8 mouse cellular contexts compared by ENCODE assay signal in the genomic region with DNA sequence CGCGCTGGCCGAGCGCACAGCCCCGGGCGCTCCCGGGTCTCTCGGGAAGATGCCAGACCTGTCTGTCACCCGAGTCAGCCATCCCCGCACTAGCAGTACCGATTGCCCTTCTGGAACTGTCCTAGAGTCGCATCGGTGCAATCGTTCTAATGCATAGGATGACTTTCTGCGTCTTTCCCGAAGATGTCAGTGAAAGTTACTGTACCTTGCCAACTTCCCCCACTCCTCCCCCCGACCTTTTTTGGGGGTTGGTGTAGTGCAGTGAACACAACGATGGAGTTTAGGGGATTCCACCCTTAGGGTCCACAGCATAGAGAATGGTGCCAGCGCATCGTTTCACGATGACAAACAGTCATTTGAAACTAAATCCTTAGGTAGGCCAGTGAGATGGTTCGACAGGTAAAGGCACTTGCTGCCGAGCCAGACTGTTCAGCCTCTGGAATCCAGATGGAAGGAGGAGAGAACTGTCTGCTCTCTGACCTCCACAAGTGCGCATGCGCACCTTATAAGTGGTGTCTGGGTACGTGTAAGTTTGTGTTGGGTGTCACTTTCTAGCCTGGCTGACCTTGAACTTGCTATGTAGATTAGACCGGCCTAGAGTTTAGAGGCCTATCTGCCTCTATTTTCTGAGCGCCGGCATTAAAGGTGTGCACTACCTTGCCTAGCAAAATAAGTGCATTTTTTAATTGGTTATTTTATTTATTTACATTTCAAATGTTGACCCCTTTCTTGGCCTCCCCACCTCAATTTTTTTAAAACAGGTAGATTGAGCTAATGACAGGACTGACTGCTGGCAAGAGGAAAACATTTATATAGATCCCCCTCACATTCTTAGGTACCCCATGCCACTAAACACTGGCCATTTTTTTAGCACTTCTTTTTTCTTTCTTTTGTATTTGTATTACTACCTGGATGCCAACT. TPM values are rescaled to one million over a fixed set of nuclear protein-coding genes. Genes with fewer than 3 reads are reported as not detected.
DNase-seq lines count a peak whose midpoint lies in the region; ATAC-seq and TF ChIP-seq lines count a peak whose summit lies in the region.

No protein-coding gene starts in this region.

- H3K27me3 ChIP-seq in embryonic facial prominence, embryonic 11.5 days (ENCODE audit: control insufficient read depth, insufficient read depth, low read length) = no peaks in the 10 kb centered on the region
- no peaks in the 10 kb centered on the region for H3K27me3 ChIP-seq in kidney, adult 2 months (replicated peaks; ENCODE audit: control insufficient read depth, insufficient read depth, low read length)
- no peaks in the 10 kb centered on the region for H3K27me3 ChIP-seq in liver, embryonic 12.5 days (replicated peaks)
- no peaks in the 10 kb centered on the region for H3K27me3 ChIP-seq in myocyte (ENCODE audit: control insufficient read depth, insufficient read depth, insufficient read length)
- no peaks in the 10 kb centered on the region for H3K27me3 ChIP-seq in testis, adult 2 months (ENCODE audit: control insufficient read depth, insufficient read depth, low read length)

- 0 out of 2 replicates have a peak, but pooled peaks cover 2% of the 10 kb centered on the region for H3K36me3 ChIP-seq in embryonic facial prominence, embryonic 11.5 days (replicated peaks; ENCODE audit: control insufficient read depth, insufficient read depth, low read depth, low read length)
- H3K36me3 ChIP-seq in kidney, adult 2 months (ENCODE audit: control insufficient read depth, insufficient read depth, low read length) = peaks cover 1% of the 10 kb centered on the region; the same call in 1 of the 2 replicates
- H3K36me3 ChIP-seq in liver, embryonic 12.5 days = peaks cover 48% of the 10 kb centered on the region
- peaks cover 7% of the 10 kb centered on the region for H3K36me3 ChIP-seq in myocyte (ENCODE audit: control insufficient read depth, insufficient read depth)
- peaks cover 1% of the 10 kb centered on the region for H3K36me3 ChIP-seq in testis, adult 2 months (ENCODE audit: control insufficient read depth, insufficient read depth, low read length)

- H3K4me1 ChIP-seq in embryonic facial prominence, embryonic 11.5 days (ENCODE audit: control insufficient read depth, insufficient read depth, low read length) = no peaks in the 10 kb centered on the region
- H3K4me1 ChIP-seq in kidney, adult 2 months (ENCODE audit: control insufficient read depth, insufficient read depth, low read length) = peaks cover 3% of the 10 kb centered on the region; the same call in 1 of the 2 replicates
- peaks cover 45% of the 10 kb centered on the region for H3K4me1 ChIP-seq in liver, embryonic 12.5 days
- peaks cover 11% of the 10 kb centered on the region for H3K4me1 ChIP-seq in testis, adult 2 months (ENCODE audit: control insufficient read depth, insufficient read depth, low read length)

- peak overlapping the region; percentile 90 for H3K4me3 ChIP-seq in embryonic facial prominence, embryonic 11.5 days (ENCODE audit: low read depth, low read length)
- peak overlapping the region; percentile 95 for H3K4me3 ChIP-seq in kidney, adult 2 months (ENCODE audit: insufficient read depth, low read depth, low read length)
- H3K4me3 ChIP-seq in liver, embryonic 12.5 days = peak overlapping the region; percentile 95
- H3K4me3 ChIP-seq in myocyte = peak overlapping the region; percentile 90
- H3K4me3 ChIP-seq in testis, adult 2 months (ENCODE audit: control insufficient read depth, low read depth, low read length) = peak overlapping the region; percentile 96

- peak; percentile 91 for DNase-seq in 416B (ENCODE audit: low read depth)
- DNase-seq in R1 (ENCODE audit: low read depth, low spot score) = peak; percentile 95
- peak; percentile 69 for DNase-seq in embryonic facial prominence, embryonic 11.5 days (ENCODE audit: low spot score)
- peak; percentile 72 to 82 for DNase-seq in heart, adult 18-20 months
- DNase-seq in kidney, adult 2 months = peak; percentile 87

- TF ChIP-seq POLR2A in kidney, adult 2 months (IDR thresholded peaks at IDR 0.05; ENCODE audit: low read depth, low read length) = no peak
- TF ChIP-seq POLR2A in myocyte (IDR thresholded peaks at IDR 0.05; ENCODE audit: insufficient read length, low read depth) = peak; percentile 37
- TF ChIP-seq POLR2A in testis, adult 2 months (IDR thresholded peaks at IDR 0.05; ENCODE audit: control insufficient read depth, low read depth, low read length) = no peak

- H3K79me2 ChIP-seq in myocyte (ENCODE audit: control insufficient read depth, insufficient read depth) = peaks cover 53% of the 10 kb centered on the region

- TF ChIP-seq CTCF in kidney, adult 2 months (conservative IDR thresholded peaks at IDR 0.05; ENCODE audit: insufficient read depth, insufficient read length, low read depth, low read length) = no peak
- TF ChIP-seq CTCF in testis, adult 2 months (IDR thresholded peaks at IDR 0.05; ENCODE audit: control insufficient read depth, insufficient read depth, insufficient replicate concordance, low read depth, low read length) = no peak

- H3K27ac ChIP-seq in embryonic facial prominence, embryonic 11.5 days (replicated peaks; ENCODE audit: low read depth, low read length) = peak overlapping the region; percentile 98
- peak overlapping the region; percentile 97 for H3K27ac ChIP-seq in kidney, adult 2 months (ENCODE audit: insufficient read depth, low read depth, low read length)
- H3K27ac ChIP-seq in liver, embryonic 12.5 days = peak overlapping the region; percentile 97
- peak overlapping the region; percentile 85 for H3K27ac ChIP-seq in testis, adult 2 months (ENCODE audit: control insufficient read depth, insufficient read depth, low read depth, low read length)

- no peaks in the 10 kb centered on the region for H3K9me3 ChIP-seq in embryonic facial prominence, embryonic 11.5 days (replicated peaks; ENCODE audit: control insufficient read depth, low read length)
- H3K9me3 ChIP-seq in liver, embryonic 12.5 days (replicated peaks) = no peaks in the 10 kb centered on the region

- H3K4me2 ChIP-seq in embryonic facial prominence, embryonic 11.5 days (ENCODE audit: low read depth, low read length) = peak overlapping the region; percentile 71
- H3K4me2 ChIP-seq in liver, embryonic 12.5 days = peak overlapping the region; percentile 84
- H3K4me2 ChIP-seq in myocyte (ENCODE audit: low read depth) = peak overlapping the region; percentile 77

- H3K9ac ChIP-seq in embryonic facial prominence, embryonic 11.5 days (replicated peaks; ENCODE audit: low read length) = peak overlapping the region; percentile 99
- peak overlapping the region; percentile 96 for H3K9ac ChIP-seq in liver, embryonic 12.5 days

- peak overlapping the region; percentile 95 for H3ac ChIP-seq in myocyte (ENCODE audit: control insufficient read depth, insufficient read length)

- 8% methylated on average over 28 of the region's 29 CpGs for WGBS in embryonic facial prominence, embryonic 11.5 days
- 4% methylated on average over 29 of the region's 29 CpGs for WGBS in kidney, adult 2 months
- 4% methylated on average over 29 of the region's 29 CpGs for WGBS in liver, embryonic 12.5 days (ENCODE audit: insufficient replicate concordance)

- peak; percentile 2 for ATAC-seq in embryonic facial prominence, embryonic 11.5 days (replicated peaks; ENCODE audit: insufficient number of reproducible peaks, low FRiP score, low TSS enrichment, low read depth)
- ATAC-seq in liver, embryonic 12.5 days = 0 out of 2 replicates have a peak, but pooled peaks have one; percentile 3

TF ChIP-seq in myocyte, 11 proteins besides CTCF, POLR2A, EP300 and RAD21:
- TF ChIP-seq SRF (IDR thresholded peaks at IDR 0.05; ENCODE audit: control insufficient read depth, insufficient read length, low read depth) = no peak
- peak; percentile 66 for TF ChIP-seq POLR2AphosphoS2 (IDR thresholded peaks at IDR 0.05; ENCODE audit: insufficient read length, low read depth)

RNA-seq across cellular contexts. Expression of a gene that starts 0.7 kb away (rescaled TPM):
- polyA plus RNA-seq in embryonic facial prominence, embryonic 11.5 days (2014; fragmentation: Nextera tagmentation; extraction: Ambion mirVana) = 830 and 859 TPM in 2 replicates
- 1,000 to 10,000 TPM; 1,761 to 1,766 TPM for total RNA-seq in heart, adult 18-20 months (2021)
- 345 and 434 TPM in 2 replicates for polyA plus RNA-seq in kidney, adult 2 months (2012; rRNA removed)
- polyA plus RNA-seq in liver, embryonic 12.5 days (2016; fragmentation: Nextera tagmentation; extraction: Ambion mirVana) = 548 and 558 TPM in 2 replicates
- 361 TPM for polyA plus RNA-seq in myocyte (2012; fragmentation: generic; extraction: Trizol)
- 217 TPM in 2 replicates for polyA plus RNA-seq in testis, adult 2 months (2012; rRNA removed)

RNA-seq across cellular contexts. Expression of a gene that starts 1.4 kb away (rescaled TPM):
- 44.9 and 47.2 TPM in 2 replicates for polyA plus RNA-seq in embryonic facial prominence, embryonic 11.5 days (2014; fragmentation: Nextera tagmentation; extraction: Ambion mirVana)
- 10 to 100 TPM; 43.4 to 44.6 TPM for total RNA-seq in heart, adult 18-20 months (2021)
- 9.0 and 11.0 TPM in 2 replicates for polyA plus RNA-seq in kidney, adult 2 months (2012; rRNA removed)
- 26.0 and 26.2 TPM in 2 replicates for polyA plus RNA-seq in liver, embryonic 12.5 days (2016; fragmentation: Nextera tagmentation; extraction: Ambion mirVana)
- polyA plus RNA-seq in myocyte (2012; fragmentation: generic; extraction: Trizol) = 10.3 TPM
- polyA plus RNA-seq in testis, adult 2 months (2012; rRNA removed) = 5.7 and 7.6 TPM in 2 replicates

Comparison
In these comparisons a context has a peak if more than half of its experiments do, and no peak if none do; other contexts are left out.
1. Peak in every context shown above with its lines: DNase-seq, ATAC-seq, H3K4me3 ChIP-seq and H3K27ac ChIP-seq.